Mouse (Mus musculus): ENCODE data around the gene Drd4.

Drd4 gene

GRCm38 (mm10) chr7:141335044-141335579, 43.3 kb downstream of the Drd4 start:
- no peak for DNase-seq (ENCODE audit: low read depth, low spot score)

- no peak for DNase-seq (ENCODE audit: low read depth, low spot score)
Measured at GRCm38 (mm10) chr7:141335682-141336081, 43.9 kb downstream of the Drd4 start.

GRCm38 (mm10) chr7:141336296-141336695, 44.5 kb downstream of the Drd4 start:
- DNase-seq (ENCODE audit: low read depth, low spot score), result no peak

- no peak for DNase-seq (ENCODE audit: low read depth, low spot score)
Measured at GRCm38 (mm10) chr7:141337716-141338416, 46.1 kb downstream of the Drd4 start.

- no peak for DNase-seq (ENCODE audit: low read depth, low spot score)
Measured at GRCm38 (mm10) chr7:141338576-141339131, 46.8 kb downstream of the Drd4 start, which contains the start of gene Eps8l2. Eps8l2 (plus strand) TSS chr7:141338880.

- no peak for DNase-seq (ENCODE audit: low read depth, low spot score)
Measured at GRCm38 (mm10) chr7:141339215-141339920, 47.6 kb downstream of the Drd4 start.

- no peak for DNase-seq (ENCODE audit: low read depth, low spot score)
Measured at GRCm38 (mm10) chr7:141340023-141340422, 48.2 kb downstream of the Drd4 start.

GRCm38 (mm10) chr7:141340476-141340875, 48.7 kb downstream of the Drd4 start:
- DNase-seq (ENCODE audit: low read depth, low spot score), result no peak

GRCm38 (mm10) chr7:141341689-141342226, 50.0 kb downstream of the Drd4 start:
- no peak for DNase-seq (ENCODE audit: low read depth, low spot score)

- no peak for DNase-seq (ENCODE audit: low read depth, low spot score)
Measured at GRCm38 (mm10) chr7:141343230-141343629, 51.4 kb downstream of the Drd4 start.

GRCm38 (mm10) chr7:141343696-141344095, 51.9 kb downstream of the Drd4 start:
- DNase-seq (ENCODE audit: low read depth, low spot score), result no peak

- DNase-seq (ENCODE audit: low read depth, low spot score), result no peak
Measured at GRCm38 (mm10) chr7:141344787-141345186, 53.0 kb downstream of the Drd4 start.
